Mouse (Mus musculus): ENCODE data around the gene Praf2. TPM values are rescaled to one million over a fixed set of nuclear protein-coding genes. Genes with fewer than 3 reads are reported as not detected.

Praf2 gene
- 40.0 TPM for polyA plus RNA-seq (2017; shearing (Covaris generic))

GRCm38 (mm10) chrX:7728215-7728921 lies at the start of gene Praf2:
TSS of gene Praf2 (plus strand) at chrX:7728439.

GRCm38 (mm10) chrX:7680864-7681263 lies 47.4 kb upstream of the Praf2 start, which contains the start of gene Magix:
TSS of gene Magix (minus strand) at chrX:7681251.

GRCm38 (mm10) chrX:7696954-7697381 lies 31.3 kb upstream of the Praf2 start, which contains the start of gene Gpkow:
TSS of gene Gpkow (plus strand) at chrX:7697131.

GRCm38 (mm10) chrX:7714135-7714899 lies 13.9 kb upstream of the Praf2 start, which contains the start of gene Wdr45:
TSS of gene Wdr45 (plus strand) at chrX:7714333.

DNA sequence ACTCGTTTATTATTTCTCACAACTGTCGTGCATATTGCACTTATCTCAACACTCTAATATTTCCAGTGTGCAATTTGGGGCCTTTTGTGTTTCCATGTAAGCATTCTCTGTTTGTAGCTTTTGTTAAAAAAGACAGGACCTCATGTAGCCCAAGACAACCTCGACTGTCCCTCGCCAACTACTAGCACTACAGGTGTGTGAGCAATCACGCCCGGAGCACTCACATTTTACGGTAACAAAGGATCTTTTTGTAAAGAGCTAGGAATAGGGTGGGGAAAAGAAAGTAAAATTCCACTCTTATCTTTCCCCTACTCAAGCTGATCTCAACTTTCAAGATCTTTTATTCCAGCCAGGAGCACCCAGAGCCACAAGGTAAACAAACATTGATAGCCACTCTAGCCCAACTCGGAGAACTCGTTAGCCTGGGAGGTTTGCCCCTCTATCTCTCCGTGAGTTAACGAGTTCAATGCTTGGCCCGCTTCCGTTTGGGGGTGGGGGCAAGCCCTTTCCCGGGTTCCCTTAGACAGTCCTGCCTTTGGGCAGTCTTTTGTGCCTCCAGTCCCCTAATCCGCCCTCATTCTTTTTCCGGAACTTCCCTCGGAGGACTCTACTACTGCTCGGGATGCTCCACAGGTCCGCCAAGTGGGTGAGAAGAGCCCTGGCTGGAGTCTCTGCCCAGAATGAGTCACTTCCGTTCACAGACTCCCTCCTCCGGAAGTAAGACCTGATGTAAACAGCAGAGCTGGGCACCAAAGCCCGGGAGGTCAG lies 6.5 kb upstream of the Praf2 start, which contains the start of gene Gm45208:
Gene Gm45208, plus strand, starts transcription at position 732 of the 768 bp plus-strand sequence.

DNA sequence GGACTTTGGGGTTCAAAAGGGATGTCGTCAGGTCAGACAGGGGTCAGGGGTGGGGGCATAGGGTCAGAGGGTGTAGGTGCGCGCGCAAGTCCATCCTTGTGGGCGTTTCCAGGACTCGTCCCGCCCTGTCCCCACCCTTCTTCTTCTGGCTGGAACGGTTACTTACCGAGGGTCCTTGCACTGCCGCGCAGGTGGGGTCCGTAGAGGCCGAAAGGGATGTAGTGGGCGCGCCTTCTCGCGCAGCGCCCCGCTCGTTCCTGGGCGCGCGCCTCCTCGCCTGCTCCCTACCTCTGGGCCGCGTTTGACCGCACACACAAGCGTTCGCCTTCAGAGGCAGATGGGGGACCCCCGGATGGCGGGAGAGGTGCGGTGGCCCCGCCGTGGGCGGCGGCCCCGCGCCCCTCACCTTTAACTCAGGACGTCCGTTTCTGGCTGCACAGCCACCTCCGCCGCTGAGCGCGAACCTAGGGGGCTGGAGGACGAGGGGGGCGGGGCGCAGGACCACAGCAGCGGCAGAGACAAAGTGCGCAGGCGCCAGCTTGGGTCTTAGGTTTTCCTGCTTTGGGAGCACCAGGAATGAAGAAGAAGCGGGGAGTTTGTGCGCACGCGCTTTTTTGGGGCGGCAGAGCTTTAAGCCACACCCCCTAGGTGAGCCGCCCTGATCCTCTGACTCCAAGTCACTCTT lies 22.3 kb downstream of the Praf2 start, which contains the start of gene Ccdc120:
Gene Ccdc120, minus strand, starts transcription at position 474 of the 685 bp plus-strand sequence.

DNA sequence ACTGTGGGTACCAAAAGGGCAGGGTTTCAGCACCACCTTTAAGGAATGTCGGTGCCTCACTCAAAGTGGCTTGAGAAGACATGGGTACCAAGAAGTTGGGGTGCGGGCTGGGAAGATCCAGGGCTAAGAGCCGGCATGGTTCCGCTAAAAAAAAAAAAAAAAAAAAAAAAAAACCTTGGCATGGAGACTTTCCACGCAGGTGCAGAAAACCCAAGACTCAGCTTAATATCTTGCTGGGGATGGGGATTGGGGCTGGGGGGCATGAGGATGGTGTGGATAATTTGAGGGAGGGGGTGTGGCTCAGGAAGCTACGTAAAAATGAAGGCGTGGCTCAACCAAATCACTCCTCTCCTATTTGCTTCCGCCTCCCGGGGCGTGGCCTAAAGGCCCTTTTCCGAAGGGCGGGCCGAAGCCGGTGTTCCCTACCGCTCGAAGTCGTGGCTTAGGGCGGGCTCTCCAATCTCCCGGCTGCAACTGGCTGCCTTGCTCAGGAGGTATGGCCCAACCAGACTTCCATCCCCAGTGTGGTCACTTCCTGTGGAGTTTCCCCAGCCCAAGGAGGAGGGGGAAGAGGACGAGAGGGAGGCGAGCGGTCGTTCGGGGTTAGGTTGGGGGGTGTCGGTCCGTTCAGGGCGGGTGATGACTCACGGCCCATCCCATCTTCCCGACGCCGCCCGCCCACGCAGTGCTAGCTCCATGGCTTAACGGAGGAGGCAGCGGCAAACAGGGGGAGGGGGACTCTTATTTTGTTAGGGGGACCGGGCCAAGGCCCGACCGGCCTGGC lies 34.1 kb downstream of the Praf2 start, which contains the start of gene Tfe3:
Gene Tfe3, plus strand, starts transcription at position 424 of the 784 bp plus-strand sequence.

Other genes with a start within 250 kb of the Praf2 start
- 94.7 TPM for gene Foxp3, start 154.8 kb upstream of the Praf2 start, polyA plus RNA-seq (2017; shearing (Covaris generic))
- 9.1 TPM for gene Ppp1r3f, start 154.2 kb upstream of the Praf2 start, polyA plus RNA-seq (2017; shearing (Covaris generic))
- gene Ccdc22, start 122.9 kb upstream of the Praf2 start, polyA plus RNA-seq (2017; shearing (Covaris generic)): 30.6 TPM
- not detected for gene Cacna1f, start 121.4 kb upstream of the Praf2 start, polyA plus RNA-seq (2017; shearing (Covaris generic))
- gene Syp, start 90.0 kb upstream of the Praf2 start, polyA plus RNA-seq (2017; shearing (Covaris generic)): 18.7 TPM
- gene Prickle3, start 71.2 kb upstream of the Praf2 start, polyA plus RNA-seq (2017; shearing (Covaris generic)): 43.5 TPM
- gene Plp2, start 57.0 kb upstream of the Praf2 start, polyA plus RNA-seq (2017; shearing (Covaris generic)): 122 TPM
- gene Magix, start 47.2 kb upstream of the Praf2 start, polyA plus RNA-seq (2017; shearing (Covaris generic)): not detected
- 87.5 TPM for gene Gpkow, start 31.3 kb upstream of the Praf2 start, polyA plus RNA-seq (2017; shearing (Covaris generic))
- gene Wdr45, start 14.1 kb upstream of the Praf2 start, polyA plus RNA-seq (2017; shearing (Covaris generic)): 79.9 TPM
- gene Gm45208, start 6.2 kb upstream of the Praf2 start, polyA plus RNA-seq (2017; shearing (Covaris generic)): not detected
- 0.29 TPM for gene Ccdc120, start 22.5 kb downstream of the Praf2 start, polyA plus RNA-seq (2017; shearing (Covaris generic))
- 55.8 TPM for gene Tfe3, start 34.1 kb downstream of the Praf2 start, polyA plus RNA-seq (2017; shearing (Covaris generic))
- gene Gripap1, start 61.3 kb downstream of the Praf2 start, polyA plus RNA-seq (2017; shearing (Covaris generic)): 120 TPM
- 1.6 TPM for gene Kcnd1, start 93.8 kb downstream of the Praf2 start, polyA plus RNA-seq (2017; shearing (Covaris generic))
- gene Otud5, start 112.9 kb downstream of the Praf2 start, polyA plus RNA-seq (2017; shearing (Covaris generic)): 22.0 TPM
- 85.7 TPM for gene Pim2, start 149.8 kb downstream of the Praf2 start, polyA plus RNA-seq (2017; shearing (Covaris generic))
- 44.9 TPM for gene Slc35a2, start 155.6 kb downstream of the Praf2 start, polyA plus RNA-seq (2017; shearing (Covaris generic))
- 158 TPM for gene Pqbp1, start 170.8 kb downstream of the Praf2 start, polyA plus RNA-seq (2017; shearing (Covaris generic))
- gene Timm17b, start 170.9 kb downstream of the Praf2 start, polyA plus RNA-seq (2017; shearing (Covaris generic)): 162 TPM
- gene Gm10491, start 179.4 kb downstream of the Praf2 start, polyA plus RNA-seq (2017; shearing (Covaris generic)): not detected
- not detected for gene Gm10490, start 181.1 kb downstream of the Praf2 start, polyA plus RNA-seq (2017; shearing (Covaris generic))
- gene Pcsk1n, start 191.4 kb downstream of the Praf2 start, polyA plus RNA-seq (2017; shearing (Covaris generic)): not detected
- not detected for gene Eras, start 200.2 kb downstream of the Praf2 start, polyA plus RNA-seq (2017; shearing (Covaris generic))
- gene Hdac6, start 219.4 kb downstream of the Praf2 start, polyA plus RNA-seq (2017; shearing (Covaris generic)): 26.4 TPM
- gene Gata1, start 249.6 kb downstream of the Praf2 start, polyA plus RNA-seq (2017; shearing (Covaris generic)): 39.8 TPM

All from inflammation-experienced regulatory T-cells, adult 16 weeks (primary cell).